Mouse (Mus musculus): Measurements from ENCODE around the gene Vnn3. TPM values are rescaled to one million over a fixed set of nuclear protein-coding genes. Genes with fewer than 3 reads are reported as not detected.

Gene Vnn3
- not detected for polyA plus RNA-seq (2017; shearing (Covaris generic))

DNA sequence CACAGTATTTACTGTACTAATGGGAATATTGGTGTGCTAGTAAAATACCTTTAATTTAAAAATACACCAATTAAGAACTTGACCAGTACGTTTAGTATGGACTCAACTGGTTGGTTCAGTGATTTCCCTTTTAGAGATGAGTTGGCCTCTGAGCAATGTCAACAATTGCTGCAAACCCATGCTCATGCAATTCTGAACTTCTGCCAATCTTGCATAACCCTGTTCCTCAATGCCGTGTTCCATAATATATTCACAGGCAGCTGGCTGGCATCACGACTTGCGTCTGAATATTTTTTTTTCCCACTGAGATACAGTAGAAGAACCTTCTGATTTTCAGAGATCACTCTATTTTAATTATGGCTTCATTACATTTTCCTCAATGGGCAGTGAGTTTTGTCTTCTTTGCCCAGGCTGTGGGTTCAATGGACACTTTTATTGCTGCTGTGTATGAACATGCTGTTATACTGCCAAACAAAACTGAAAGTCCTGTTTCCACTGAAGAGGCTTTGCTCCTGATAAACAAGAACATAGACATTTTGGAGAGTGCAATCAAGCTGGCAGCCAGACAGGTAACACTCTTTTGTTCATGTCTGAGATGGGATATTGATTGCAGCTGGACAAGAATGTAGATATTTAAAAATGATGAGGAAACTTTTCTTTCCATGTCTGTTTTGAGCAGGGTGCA, at the start of gene Vnn3:
Gene Vnn3 (plus strand): TSS at position 235 of the 685 bp plus-strand sequence.
- no peak for ATAC-seq

DNA sequence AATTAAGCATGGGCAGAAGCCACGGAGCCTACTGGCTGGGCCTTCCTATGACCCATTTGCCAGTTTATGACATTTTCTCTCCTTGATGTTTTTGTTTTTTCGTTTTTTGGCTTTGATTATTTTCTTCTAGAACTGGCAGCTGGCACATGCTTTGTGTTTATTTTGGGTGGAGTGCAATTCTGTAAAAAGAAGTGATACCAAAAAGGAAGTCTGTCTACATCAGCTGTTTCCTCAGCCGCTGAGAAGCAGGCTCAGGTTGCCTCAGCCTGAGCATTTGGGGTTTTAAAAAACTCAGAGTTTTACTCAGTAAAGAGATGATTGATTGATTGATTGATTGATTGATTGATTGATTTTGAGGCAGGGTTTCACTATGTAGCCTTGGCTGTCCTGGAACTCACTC, 48.4 kb upstream of the Vnn3 start:
- ATAC-seq: no peak

DNA sequence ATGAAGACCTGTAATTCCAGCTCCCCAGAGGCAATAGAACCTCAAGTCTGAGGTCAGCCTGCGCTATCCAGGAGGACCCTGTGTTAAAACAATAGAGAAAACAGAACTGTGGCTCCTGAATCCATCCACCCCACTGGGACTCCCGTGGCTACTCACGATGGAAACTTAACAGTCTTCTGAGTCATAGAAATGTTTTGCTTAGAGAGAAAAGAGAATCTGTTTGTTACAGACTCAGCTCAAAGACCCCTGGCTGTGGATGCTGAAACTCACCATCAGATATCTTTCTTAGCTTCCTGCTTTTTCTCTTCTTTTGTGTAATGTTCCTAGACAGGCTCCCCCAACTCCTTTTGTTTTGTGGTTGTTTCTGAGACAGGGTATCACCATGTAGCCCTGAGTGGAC, 46.6 kb upstream of the Vnn3 start:
- no peak for ATAC-seq

- ATAC-seq: no peak
Measured at GRCm38 (mm10) chr10:23806201-23806600, 45.1 kb upstream of the Vnn3 start.

GRCm38 (mm10) chr10:23811635-23812437, 39.4 kb upstream of the Vnn3 start:
- ATAC-seq: peak; percentile 71

DNA sequence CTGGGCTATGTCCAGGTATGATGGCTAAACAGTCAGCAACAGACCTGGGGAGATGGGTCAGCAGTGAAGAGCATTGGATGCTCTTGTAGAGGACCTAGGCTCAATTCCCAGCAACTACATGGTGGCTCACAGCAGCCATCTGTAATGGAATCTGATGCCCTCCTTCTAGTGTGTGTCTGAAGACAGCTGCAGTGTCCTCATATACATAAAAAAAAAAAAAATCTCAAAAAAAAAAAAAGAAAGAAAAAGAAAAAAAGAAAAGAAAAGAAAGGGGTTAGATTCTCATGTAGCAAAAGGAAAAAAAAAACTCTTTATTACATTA, 38.9 kb upstream of the Vnn3 start:
- ATAC-seq: no peak

DNA sequence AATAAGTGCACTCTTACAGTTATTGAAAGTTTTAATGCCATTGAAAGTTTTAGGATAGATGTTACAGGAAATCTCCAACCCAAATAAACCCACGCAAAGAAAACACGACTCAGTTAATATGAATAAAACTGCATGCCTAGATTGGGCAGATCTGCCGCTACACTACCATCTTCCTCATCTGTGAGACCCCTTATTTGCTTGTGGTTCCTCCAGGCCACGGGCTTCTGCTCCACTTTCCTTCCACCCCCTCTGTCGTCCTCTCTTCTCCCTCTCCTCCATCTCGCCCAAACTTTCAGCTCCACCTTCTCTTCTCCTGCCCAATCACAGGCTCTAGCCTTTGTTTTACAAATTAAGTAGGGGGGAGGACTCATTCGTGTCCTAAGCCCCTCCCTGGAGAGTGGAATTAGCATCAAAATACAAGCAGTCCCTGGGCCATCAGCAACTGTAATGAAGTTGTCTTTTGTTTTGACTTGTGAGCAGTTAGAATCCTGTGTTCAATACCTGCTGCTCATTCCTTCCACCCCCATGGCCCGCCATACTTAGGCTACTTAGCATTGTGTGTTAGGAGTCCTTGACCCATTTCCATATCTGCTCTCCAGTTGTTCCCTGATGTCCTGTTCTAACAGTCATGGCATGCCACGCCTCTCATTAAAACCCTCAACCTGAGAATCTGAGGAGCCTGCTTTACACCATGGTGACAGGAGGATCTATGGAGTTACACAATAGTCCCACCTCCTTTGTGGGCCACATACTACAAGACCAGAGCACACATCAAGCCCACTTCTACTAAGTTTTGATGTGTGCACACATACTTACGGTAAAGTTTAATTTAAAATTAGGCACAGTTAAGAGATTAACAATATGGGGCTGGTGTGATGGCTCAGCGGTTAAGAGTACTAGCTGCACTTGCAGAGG, 38.2 kb upstream of the Vnn3 start:
- no peak for ATAC-seq

- ATAC-seq: peak; percentile 52
Measured at GRCm38 (mm10) chr10:23815168-23815567, 36.1 kb upstream of the Vnn3 start.

DNA sequence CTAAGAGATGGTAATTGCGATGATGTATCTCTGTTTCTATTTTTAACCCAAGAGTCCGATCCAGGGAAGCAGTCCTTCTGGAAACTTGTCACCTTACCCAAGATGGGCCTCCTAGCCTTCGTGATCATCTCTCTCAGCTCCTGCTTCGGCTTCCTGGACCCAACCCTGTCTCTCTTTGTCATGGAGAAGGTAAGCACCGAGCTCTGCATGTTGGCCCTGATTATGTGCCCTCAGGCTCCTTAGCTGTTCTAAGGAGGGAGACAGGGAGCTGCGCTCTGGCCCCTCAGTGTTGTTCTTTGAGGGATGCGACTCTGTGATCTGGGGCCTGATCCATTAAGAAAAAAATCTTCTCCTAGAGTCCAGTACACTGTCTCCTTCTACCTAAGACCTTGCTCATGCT, 35.0 kb upstream of the Vnn3 start:
- no peak for ATAC-seq

- no peak for ATAC-seq
Measured at GRCm38 (mm10) chr10:23826516-23826915, 24.7 kb upstream of the Vnn3 start.

GRCm38 (mm10) chr10:23836003-23836964, 15.0 kb upstream of the Vnn3 start:
- ATAC-seq: no peak

- ATAC-seq: no peak
Measured at GRCm38 (mm10) chr10:23837115-23837514, 14.1 kb upstream of the Vnn3 start.

DNA sequence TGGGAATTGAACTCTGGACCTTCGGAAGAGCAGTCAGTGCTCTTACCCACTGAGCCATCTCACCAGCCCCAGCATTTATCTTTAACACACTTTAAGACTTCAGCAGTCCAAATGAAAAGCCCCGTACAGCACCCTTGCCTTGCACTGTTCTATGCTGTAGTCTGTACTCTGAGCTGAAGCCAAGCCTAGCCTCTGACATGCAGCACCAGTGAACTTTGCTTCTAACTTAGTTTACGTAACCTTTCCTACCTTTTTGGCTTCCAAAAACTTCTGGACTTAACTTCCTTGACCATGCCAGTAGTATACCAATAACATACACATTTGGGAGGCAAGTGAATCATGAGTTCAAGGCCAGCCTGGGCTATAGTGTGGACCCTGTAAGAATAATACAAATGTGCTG, 12.4 kb upstream of the Vnn3 start:
- ATAC-seq: no peak

DNA sequence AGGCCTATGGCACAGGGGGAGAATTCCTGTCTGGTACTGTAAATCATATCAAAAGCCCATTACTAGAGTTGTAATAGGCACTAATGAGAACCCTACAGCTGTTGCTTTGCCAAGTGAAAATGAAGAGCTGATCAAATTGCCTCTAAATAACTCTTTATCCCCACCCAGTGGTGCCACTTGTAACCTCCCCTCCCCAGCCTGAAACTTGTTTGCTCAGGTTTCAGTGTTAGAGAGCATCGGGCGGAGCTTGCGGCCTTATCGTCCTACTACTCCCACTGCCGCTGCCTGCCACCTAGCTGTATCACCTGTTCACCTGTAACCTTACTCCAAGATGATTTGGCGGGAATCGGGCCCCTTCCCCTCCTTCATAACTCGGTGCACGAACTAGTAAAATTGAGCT, 11.9 kb upstream of the Vnn3 start:
- ATAC-seq: no peak

DNA sequence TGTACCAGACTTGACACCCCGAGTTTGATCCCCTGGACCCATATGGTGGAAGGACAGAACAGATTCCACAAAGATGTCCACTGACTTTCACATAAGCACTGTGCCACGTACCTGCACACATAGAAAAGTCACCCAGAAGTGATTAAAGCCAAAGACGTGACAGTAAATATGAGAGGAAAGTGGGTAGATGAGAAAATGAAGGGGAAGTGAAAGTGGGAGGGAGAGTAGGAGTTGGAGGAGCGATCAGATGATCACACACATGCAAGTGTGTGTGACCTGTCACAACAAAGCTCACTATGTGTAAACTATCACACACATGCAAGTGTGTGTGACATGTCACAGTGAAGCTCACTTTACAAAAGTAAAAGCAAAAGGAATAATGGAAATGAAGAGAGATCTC, 10.8 kb upstream of the Vnn3 start:
- no peak for ATAC-seq

DNA sequence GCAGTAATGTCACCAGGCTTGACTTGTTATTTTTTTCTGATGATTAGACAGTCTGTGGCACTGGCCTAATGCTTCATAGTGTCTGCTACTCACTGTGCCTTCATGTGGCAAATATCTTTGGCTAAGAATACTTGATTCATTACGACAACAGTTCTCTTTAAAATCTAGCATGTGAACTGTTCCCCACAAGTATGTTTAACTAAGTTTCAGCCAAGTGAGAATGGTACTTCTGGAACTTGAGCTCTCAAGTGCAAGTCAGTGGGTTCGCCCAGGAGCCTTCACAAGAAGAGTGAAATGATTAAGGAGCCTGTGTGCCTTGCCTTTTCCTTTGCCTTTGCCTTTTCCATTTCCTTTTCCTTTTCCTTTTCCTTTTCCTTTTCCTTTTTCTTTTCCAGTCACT, 834 bp downstream of the Vnn3 start:
- ATAC-seq: no peak

DNA sequence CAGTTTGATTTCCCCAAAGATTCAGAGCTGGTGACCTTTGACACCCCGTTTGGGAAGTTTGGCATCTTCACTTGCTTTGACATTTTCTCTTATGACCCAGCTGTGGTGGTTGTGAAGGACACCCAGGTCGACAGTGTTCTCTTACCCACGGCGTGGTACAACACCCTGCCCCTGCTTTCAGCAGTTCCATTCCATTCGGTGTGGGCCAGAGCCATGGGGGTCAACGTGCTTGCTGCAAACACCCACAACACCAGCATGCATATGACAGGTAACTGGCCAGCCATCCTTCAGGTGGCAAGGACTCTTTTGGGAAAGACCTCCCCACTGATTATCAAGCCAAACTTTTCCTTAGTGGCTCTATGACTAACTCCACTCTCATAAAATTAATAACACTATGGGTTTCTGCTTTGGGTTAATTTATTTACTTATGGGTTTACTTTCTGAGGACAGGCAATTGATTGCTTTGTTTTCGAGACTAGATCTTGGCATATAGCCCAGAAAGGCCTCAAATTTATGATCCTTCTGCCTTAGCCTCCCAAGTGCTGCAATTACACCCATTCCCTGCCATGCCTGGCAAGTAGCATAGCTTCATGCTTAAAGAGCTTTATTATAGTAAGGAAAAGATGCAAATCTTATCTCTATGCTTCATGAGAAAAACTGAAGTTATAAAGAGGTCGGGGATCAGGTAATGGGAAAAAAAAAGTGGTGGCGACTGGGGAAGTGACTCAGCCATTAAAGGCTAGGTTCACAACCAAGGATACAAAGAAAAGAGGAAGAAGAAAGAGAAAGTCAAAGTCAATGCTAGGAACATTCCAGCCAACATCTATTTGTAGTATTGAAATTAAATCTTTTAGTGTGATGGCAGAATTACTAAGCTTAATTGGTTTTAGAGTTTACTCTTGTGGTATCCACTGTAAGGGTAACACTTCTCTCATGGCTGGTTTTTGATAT, 13.4 kb downstream of the Vnn3 start:
- ATAC-seq: no peak

GRCm38 (mm10) chr10:23880695-23881094, 29.4 kb downstream of the Vnn3 start:
- no peak for ATAC-seq

- ATAC-seq: no peak
Measured at GRCm38 (mm10) chr10:23884910-23885309, 33.6 kb downstream of the Vnn3 start.

GRCm38 (mm10) chr10:23886060-23886459, 34.8 kb downstream of the Vnn3 start:
- ATAC-seq: no peak

DNA sequence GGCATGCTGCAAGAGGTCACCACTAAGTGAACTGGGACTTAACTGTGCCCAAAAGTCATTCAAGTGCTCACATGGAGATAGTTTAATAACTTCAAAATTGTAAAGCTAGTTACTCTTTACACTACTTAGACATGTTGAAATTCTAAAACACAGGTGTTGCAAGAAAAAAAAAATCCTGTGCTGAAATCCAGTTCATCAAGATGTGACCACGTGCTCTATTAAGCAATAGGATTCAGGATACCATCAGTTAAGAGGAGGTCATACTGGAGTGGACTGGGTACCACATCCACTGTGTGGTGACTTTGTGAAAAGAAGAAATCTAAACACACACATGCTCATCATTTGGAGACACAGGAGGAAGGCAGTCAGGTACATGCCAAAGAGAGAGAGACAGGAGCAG, 41.7 kb downstream of the Vnn3 start:
- ATAC-seq: no peak
